Mouse (Mus musculus) intestine, embryonic 15.5 days (tissue): ENCODE measurements around the gene Heg1. TPM values are rescaled to one million over a fixed set of nuclear protein-coding genes. Genes with fewer than 3 reads are reported as not detected.
A peak's percentile ranks its signal among the peaks of the same experiment; 100 is the strongest.

Source experiments
- ATAC-seq: fragments of 200-750 bp; cut with Nextera tagmentation; 2 replicates; pipeline ENCODE4 v1.8.0; 2017; ENCODE audit warnings: moderate TSS enrichment, moderate library complexity
- H3K27ac ChIP-seq: fragments of 300-500 bp; sonication (generic); 2 replicates; pipeline ENCODE4 v1.5.1; 2015; ENCODE audit warnings: mild to moderate bottlenecking, inconsistent platforms
- H3K27me3 ChIP-seq: fragments of 300-500 bp; sonication (generic); replicated peaks from 2 replicates; pipeline ENCODE4 v1.6.1; 2015; ENCODE audit warnings: inconsistent platforms
- H3K36me3 ChIP-seq: fragments of 300-500 bp; sonication (generic); 2 replicates; pipeline ENCODE4 v1.6.1; 2015; ENCODE audit warnings: inconsistent platforms
- H3K4me1 ChIP-seq: fragments of 300-500 bp; sonication (generic); replicated peaks from 2 replicates; pipeline ENCODE4 v1.6.1; 2015; ENCODE audit warnings: inconsistent platforms
- H3K4me2 ChIP-seq: fragments of 300-500 bp; sonication (generic); replicated peaks from 2 replicates; pipeline ENCODE4 v1.6.1; 2015; ENCODE audit warnings: mild to moderate bottlenecking, inconsistent platforms
- H3K4me3 ChIP-seq: fragments of 300-500 bp; sonication (generic); replicated peaks from 2 replicates; pipeline ENCODE4 v1.5.1; 2015; ENCODE audit warnings: inconsistent platforms
- H3K9ac ChIP-seq: fragments of 300-500 bp; sonication (generic); 2 replicates; pipeline ENCODE4 v1.6.1; 2015; ENCODE audit warnings: inconsistent platforms
- H3K9me3 ChIP-seq: fragments of 300-500 bp; sonication (generic); 2 replicates; pipeline ENCODE4 v1.6.1; 2016; ENCODE audit warnings: inconsistent platforms
- WGBS: fragments of 180-500 bp; shearing (Covaris S2); methylation state at CpG from one replicate; pipeline ENCODE4 v1.1.7; 2015; 5-methylcytosine and 5-hydroxymethylcytosine counted together
- polyA plus RNA-seq: library from polyadenylated mRNA; unstranded; fragments of >200 nt; fragmentation: Nextera tagmentation; extraction: Ambion mirVana; gene quantifications from 2 replicates; pipeline ENCODE4 v1.2.1, GENCODE M21; 2015

Heg1 gene
- polyA plus RNA-seq, 1 experiment from 2014 or later = 21.2 TPM

- H3K27ac ChIP-seq = peak within 1 kb of the TSS; percentile 49
- peak within 1 kb of the TSS; percentile 29 for H3K4me3 ChIP-seq
Measured at GRCm38 (mm10) chr16:33793846-33794791, 109.9 kb downstream of the Heg1 start, which contains the start of gene Muc13. Muc13 (plus strand) TSS chr16:33794037.

GRCm38 (mm10) chr16:33795106-33795505 lies 110.9 kb downstream of the Heg1 start:
- 53% methylated on average over 4 of the region's 4 CpGs for WGBS
- Histone ChIP-seq H3K27ac (peak overlapping the region; percentile 49), H3K9ac (peak overlapping the region; percentile 26; the same call in 1 of the 2 replicates), H3K36me3 (no peaks in the 10 kb centered on the region), H3K4me2 (0 out of 2 replicates have a peak overlapping the region, but pooled peaks have one; percentile 7), H3K9me3 (no peaks in the 10 kb centered on the region), H3K4me1 (0 out of 2 replicates have a peak, but pooled peaks cover 3% of the 10 kb centered on the region), H3K4me3 (peak overlapping the region; percentile 29), H3K27me3 (no peaks in the 10 kb centered on the region)
- ATAC-seq = no peak

More at GRCm38 (mm10) chr16:33793846-33794791, 109.9 kb downstream of the Heg1 start, which contains the start of gene Muc13:
- no peaks in the 10 kb centered on the region for H3K9me3 ChIP-seq
- 0 out of 2 replicates have a peak, but pooled peaks cover 3% of the 10 kb centered on the region for H3K4me1 ChIP-seq
- ATAC-seq = peak; percentile 90
- H3K36me3 ChIP-seq = no peaks in the 10 kb centered on the region
- H3K4me2 ChIP-seq = peak within 1 kb of the TSS; percentile 15
- 64% methylated on average over 10 of the region's 10 CpGs for WGBS
- peak within 1 kb of the TSS; percentile 26; the same call in 1 of the 2 replicates for H3K9ac ChIP-seq
- H3K27me3 ChIP-seq = no peaks in the 10 kb centered on the region

DNA sequence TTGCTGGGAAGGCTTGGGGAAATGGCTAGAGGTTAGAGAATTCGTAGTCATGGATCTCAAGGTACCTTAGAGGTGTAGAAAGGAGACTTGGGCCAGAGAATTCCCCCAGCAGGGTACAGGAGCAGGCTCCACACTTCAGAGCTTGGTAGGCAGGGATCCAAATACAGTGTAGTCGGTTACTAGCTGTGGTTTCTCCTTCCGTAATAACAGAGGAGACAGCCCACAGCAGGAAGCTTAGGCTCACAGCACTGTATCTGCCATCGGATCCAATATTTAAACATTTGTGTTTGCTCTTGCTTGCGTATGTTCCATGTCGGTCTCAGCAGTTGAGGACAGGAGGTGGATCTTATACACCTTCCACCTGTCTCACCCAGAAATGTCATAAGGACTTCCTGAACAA lies 111.7 kb downstream of the Heg1 start:
- 49% methylated on average over 6 of the region's 6 CpGs for WGBS
- Histone ChIP-seq H3K4me3 (peak overlapping the region; percentile 37), H3K27ac (peak overlapping the region; percentile 48; the same call in 1 of the 2 replicates), H3K9me3 (no peaks in the 10 kb centered on the region), H3K4me2 (peak overlapping the region; percentile 39), H3K9ac (peak overlapping the region; percentile 42), H3K4me1 (0 out of 2 replicates have a peak, but pooled peaks cover 3% of the 10 kb centered on the region), H3K27me3 (no peaks in the 10 kb centered on the region), H3K36me3 (no peaks in the 10 kb centered on the region)
- no peak for ATAC-seq

DNA sequence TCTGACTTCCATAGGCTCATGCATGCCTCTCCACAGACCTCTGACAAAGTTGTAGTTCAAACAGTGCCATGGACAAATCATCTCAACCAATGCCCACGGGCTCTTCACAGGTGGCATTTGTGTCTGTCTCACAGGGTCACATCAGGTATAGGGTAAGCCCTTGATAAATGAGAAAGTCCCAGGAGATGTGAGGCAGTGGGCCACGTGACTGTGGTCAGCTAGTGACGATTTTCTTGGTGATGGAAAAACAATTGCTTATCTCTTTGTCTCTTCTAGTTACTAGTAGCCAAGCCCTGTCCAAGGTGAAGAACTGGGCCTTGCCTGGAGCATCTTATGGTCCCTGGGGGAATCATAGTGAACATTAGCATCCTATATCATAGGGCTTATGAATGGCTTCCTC lies 112.6 kb downstream of the Heg1 start:
- H3K4me2 ChIP-seq = peak overlapping the region; percentile 39
- no peak for ATAC-seq
- 74% methylated on average over 3 of the region's 3 CpGs for WGBS
- H3K27ac ChIP-seq = no peak overlapping the region
- H3K9me3 ChIP-seq = no peaks in the 10 kb centered on the region
- no peaks in the 10 kb centered on the region for H3K27me3 ChIP-seq
- H3K4me1 ChIP-seq = 0 out of 2 replicates have a peak, but pooled peaks cover 3% of the 10 kb centered on the region
- H3K4me3 ChIP-seq = peak overlapping the region; percentile 37
- H3K9ac ChIP-seq = 0 out of 2 replicates have a peak overlapping the region, but pooled peaks have one; percentile 42
- H3K36me3 ChIP-seq = no peaks in the 10 kb centered on the region

DNA sequence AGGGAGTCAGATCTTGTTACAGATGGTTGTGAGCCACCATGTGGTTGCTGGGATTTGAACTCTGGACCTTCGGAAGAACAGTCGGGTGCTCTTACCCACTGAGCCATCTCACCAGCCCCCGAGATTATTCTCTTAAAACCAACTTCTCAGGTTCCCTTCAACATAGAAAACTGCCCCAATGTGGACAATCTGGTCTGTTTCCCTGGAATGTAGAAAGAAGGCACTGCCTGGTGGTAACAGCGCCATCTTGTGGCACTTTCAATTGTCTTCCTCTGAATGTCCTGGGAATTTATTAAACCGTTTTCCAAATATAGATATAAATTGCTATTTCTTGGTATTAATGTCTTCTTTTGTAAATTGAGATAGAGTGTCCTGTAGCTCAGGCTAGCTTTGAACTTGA lies 113.7 kb downstream of the Heg1 start:
- ATAC-seq = no peak
- WGBS = 51% methylated on average over 5 of the region's 5 CpGs

GRCm38 (mm10) chr16:33810002-33810401 lies 125.8 kb downstream of the Heg1 start:
- Histone ChIP-seq H3K36me3 (no peaks in the 10 kb centered on the region; the same call in 1 of the 2 replicates), H3K4me1 (no peaks in the 10 kb centered on the region), H3K9me3 (no peaks in the 10 kb centered on the region), H3K27me3 (no peaks in the 10 kb centered on the region), H3K4me2 (no peak overlapping the region), H3K9ac (no peak overlapping the region), H3K27ac (no peak overlapping the region), H3K4me3 (no peak overlapping the region)
- 71% methylated on average over 3 of the region's 3 CpGs for WGBS
- ATAC-seq = no peak

More for the DNA sequence above, 113.7 kb downstream of the Heg1 start:
- Histone ChIP-seq H3K4me3 (no peak overlapping the region), H3K4me2 (no peak overlapping the region; the same call in 1 of the 2 replicates), H3K27me3 (no peaks in the 10 kb centered on the region), H3K36me3 (no peaks in the 10 kb centered on the region), H3K4me1 (0 out of 2 replicates have a peak, but pooled peaks cover 3% of the 10 kb centered on the region), H3K27ac (no peak overlapping the region), H3K9ac (no peak overlapping the region), H3K9me3 (no peaks in the 10 kb centered on the region)

GRCm38 (mm10) chr16:33818413-33819165 lies 134.4 kb downstream of the Heg1 start:
- Histone ChIP-seq H3K27me3 (no peaks in the 10 kb centered on the region), H3K4me3 (no peak overlapping the region), H3K27ac (no peak overlapping the region), H3K4me2 (no peak overlapping the region), H3K9ac (no peak overlapping the region), H3K9me3 (no peaks in the 10 kb centered on the region), H3K36me3 (0 out of 2 replicates have a peak, but pooled peaks cover 3% of the 10 kb centered on the region), H3K4me1 (no peaks in the 10 kb centered on the region)
- 84% methylated on average over 7 of the region's 7 CpGs for WGBS
- ATAC-seq = no peak

DNA sequence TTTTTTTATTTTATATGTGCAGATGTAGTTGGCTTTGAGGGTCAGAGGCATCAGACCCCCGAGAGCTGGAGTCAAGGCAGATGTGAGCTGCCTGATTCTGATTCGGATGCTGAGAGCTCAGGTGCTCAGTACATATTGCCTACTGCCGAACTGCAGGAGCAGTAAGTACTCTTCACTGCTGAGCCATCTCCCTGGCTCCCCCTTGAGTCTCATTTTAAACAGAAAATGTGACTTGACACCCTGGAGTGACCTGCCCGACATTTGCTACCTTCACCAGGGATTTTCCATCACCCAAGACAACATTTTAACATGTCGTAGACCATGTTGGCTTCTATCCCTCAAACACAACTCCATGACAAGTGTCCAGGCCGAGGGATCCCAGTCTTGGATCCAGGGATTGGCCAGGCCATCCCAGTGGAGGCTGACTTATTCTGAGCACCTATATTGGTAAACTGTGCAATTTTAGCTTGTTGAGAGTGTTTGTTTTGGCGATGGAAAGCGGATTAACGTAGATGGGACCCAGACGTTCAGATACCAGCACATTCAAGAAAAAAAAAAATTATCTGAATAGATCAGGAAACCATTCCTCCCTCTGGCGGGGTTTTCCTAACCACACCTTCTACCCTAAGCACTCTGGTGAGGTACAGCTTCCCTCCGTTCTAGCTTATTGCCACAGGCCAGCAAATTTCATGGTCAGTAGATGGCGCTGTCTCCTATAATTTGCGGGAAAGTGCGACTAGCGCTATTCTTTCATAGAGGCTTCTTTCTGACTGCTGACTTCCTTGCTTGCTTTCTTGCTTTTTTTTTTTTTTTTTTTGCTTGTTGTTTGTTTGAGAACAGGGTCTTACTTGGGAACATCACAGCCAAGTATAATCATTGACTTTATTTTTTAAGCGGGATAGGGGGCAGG lies 136.4 kb downstream of the Heg1 start:
- 18% methylated on average over 17 of the region's 17 CpGs for WGBS
- no peaks in the 10 kb centered on the region for H3K4me1 ChIP-seq
- no peak overlapping the region for H3K4me2 ChIP-seq
- H3K9me3 ChIP-seq = no peaks in the 10 kb centered on the region
- H3K27ac ChIP-seq = no peak overlapping the region
- H3K27me3 ChIP-seq = no peaks in the 10 kb centered on the region
- no peak overlapping the region for H3K9ac ChIP-seq
- H3K4me3 ChIP-seq = no peak overlapping the region
- peak; percentile 76 for ATAC-seq
- 0 out of 2 replicates have a peak, but pooled peaks cover 3% of the 10 kb centered on the region for H3K36me3 ChIP-seq

Other genes with a start within 250 kb of the Heg1 start
- 6.2 and 7.2 TPM in 2 replicates for gene Slc12a8, start 167.0 kb upstream of the Heg1 start, polyA plus RNA-seq
- 209 and 261 TPM in 2 replicates for gene Muc13, start 109.7 kb downstream of the Heg1 start, polyA plus RNA-seq
- gene Itgb5, start 145.3 kb downstream of the Heg1 start, polyA plus RNA-seq = 35.8 and 36.1 TPM in 2 replicates